Mouse (Mus musculus): ENCODE measurements around the gene Rpl24.

Rpl24 gene

GRCm38 (mm10) chr16:55971735-55972615 lies 5.9 kb downstream of the Rpl24 start:
- no peak for DNase-seq

DNA sequence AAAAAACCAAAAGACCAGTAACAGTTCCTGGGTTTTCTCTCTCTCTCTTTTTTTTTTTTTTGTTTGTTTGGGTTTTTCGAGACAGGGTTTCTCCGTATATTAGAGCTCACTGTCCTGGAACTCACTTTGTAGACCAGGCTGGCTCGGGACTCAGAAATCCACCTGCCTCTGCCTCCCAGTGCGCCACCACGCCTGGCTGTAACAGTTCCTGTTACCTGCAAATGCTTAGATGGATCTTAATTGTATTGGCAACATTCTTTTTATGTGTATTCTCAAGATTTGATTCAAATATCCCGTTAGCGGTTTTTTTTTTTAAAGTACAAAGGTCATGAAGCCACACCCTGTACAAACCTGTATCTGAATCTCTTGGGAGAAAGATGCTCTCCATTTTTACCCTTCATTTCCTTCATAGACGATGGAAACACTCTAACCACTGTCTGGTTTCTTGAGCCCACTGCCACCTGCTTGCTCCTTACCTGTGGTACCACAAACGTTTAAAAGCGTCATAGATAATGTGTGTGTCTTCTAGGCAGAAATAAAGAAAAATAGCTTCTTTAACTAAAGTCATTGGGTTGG lies 6.6 kb downstream of the Rpl24 start:
- no peak for DNase-seq

DNA sequence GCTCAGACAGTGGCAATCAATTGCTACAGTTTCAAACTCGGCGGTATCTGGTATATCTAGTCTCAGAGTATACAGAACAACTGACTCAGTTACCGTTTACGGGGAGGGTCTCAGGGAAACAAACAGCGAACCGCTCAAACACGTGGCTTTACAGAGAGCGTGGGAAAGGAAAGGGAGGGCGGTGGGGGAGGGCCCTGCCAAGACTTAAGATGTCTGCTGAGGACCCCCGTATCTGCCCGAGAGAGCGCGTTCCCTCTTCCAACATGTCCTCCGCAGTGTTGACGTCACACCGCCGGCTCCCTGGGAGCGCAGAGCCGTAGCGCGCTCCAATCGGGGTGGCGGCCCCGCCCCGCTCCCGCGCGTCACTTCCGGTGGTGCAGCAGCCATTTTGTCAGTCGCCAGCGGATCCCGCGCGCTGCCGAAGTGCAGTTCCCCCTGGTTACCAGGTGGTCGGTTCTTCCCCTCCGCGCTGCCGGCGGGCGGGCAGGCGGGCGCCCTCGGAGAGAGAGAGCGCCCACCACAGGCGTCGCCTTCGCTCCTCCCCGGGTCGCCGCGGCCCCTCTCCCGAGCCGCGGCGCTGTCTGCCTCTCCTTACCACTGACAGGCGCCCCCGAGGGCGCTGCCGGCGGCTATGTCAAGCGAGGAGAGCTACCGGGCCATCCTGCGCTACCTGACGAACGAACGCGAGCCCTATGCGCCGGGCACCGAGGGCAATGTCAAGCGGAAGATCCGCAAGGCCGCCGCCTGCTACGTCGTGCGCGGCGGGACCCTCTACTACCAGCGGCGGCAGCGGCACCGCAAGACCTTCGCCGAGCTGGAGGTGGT lies 7.6 kb downstream of the Rpl24 start, which contains the start of gene Zbtb11:
TSS of gene Zbtb11 (plus strand) at position 453 of the 825 bp plus-strand sequence.
- peak; percentile 100 for DNase-seq

DNA sequence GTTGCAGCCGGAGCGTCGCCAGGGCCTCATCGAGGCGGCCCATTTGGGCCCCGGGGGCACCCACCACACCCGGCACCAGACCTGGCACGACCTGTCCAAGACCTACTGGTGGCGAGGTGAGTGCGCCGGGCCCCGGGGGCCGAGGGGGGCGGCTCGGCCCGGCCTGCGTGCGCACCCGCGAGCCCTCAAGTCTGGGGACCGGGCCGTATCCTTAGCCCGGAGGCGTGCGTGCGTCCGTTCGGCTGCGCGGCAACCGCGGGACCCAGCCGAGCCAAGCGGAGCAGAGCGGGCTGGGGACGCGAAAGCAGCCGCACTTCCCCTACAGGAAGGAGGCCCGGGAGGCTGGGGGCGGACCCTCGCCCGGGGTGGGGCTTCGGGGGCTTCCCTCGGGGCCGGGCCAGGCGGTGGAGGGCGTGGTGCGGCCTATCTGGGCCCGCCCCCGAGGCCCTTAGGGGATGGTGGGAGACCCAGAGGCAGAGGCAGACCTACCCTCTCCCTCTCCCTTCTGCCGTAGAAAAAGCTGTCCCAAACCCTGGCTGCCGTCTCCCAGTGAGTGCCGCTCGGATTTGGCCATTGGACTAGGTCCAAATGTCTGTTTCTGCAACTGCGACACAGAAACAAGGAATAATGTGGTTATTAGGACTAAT lies 8.3 kb downstream of the Rpl24 start:
- DNase-seq = peak; percentile 72 to 84

DNA sequence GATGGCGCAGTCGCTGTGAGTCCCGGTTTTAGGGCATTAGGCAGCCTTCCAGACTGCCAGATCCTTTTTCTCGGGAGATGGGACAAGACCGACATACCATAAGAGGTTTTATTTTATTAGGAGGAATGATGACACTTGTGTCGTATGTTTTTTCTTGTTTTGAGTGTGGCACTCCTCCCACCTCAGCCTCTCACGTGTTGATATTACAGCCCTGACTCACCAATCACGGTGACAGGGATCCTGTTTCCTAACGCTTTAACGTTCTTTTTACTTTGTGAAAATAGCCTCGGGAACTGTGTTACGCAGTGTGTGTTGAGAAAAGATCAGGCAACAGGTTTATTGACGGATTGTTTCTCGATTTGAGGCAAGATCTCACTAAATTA lies 8.8 kb downstream of the Rpl24 start:
- no peak for DNase-seq

GRCm38 (mm10) chr16:55986001-55986400 lies 19.9 kb downstream of the Rpl24 start:
- no peak for DNase-seq

DNA sequence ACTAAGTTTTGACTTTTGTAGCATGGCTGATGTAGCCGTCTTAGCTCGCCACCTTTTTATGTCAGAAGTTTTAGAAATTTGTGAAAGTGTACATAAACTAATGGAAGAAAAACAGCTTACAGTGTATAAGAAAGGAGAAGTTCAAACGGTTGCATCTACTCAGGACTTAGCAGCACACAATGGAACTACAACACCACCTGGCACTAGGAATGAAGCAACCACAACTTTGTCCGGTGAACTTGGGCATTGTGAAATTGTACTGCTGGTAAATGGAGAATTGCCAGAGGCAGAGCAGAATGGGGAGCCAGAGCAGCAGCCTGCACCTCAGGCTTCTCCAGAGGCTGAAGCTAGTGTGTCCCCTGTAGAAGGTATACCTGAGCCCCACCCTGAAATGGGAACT lies 24.2 kb downstream of the Rpl24 start:
- no peak for DNase-seq

DNA sequence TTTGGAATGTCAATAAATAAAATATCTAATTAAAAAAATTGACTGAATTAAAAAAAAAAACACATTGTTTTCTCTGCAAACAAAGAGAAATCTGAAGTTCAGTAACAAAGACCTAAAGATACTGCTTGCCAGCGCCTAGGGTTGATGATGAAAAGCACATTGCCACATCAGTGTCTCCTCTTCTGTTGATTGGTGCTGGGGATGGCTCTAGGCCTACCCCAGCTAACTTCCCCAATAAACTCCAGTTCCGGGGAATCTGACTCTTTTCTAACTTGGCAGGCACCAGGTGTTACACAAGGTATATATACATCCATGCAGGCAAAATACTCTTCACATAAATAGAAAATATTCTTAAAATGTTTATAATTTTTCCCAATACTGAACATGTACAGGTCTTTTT lies 28.2 kb downstream of the Rpl24 start:
- no peak for DNase-seq

DNA sequence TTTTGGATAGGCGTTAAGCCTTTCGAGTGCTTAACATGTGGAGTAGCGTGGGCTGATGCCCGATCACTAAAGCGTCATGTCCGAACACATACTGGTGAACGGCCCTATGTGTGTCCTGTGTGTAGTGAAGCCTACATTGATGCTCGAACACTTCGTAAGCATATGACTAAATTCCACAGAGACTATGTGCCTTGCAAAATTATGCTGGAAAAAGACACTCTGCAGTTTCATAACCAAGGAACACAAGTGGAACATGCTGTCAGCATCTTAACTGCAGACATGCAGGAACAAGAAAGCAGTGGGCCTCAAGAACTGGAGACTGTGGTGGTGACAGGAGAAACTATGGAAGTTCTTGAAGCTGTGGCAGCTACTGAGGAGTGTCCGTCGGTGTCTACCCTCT lies 40.7 kb downstream of the Rpl24 start:
- DNase-seq = no peak

DNA sequence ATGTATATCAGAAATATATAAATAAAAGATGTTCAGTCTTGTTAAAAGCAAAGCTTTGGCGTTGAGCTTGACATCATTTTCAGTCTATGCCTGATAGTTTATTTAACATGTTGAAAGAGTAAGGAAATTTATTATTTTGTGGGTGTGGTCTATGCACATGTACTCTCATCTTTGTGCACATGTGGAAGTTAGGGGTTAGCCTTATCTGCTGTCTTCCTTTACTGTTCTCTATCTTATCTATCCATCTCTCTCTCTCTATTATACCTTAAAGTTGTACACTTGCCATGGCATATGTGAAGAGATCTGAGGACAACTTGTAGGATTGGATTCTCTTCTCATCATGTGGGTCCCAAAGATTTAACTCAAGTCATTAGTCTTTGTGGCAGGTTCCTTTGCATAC lies 42.8 kb downstream of the Rpl24 start:
- no peak for DNase-seq

DNA sequence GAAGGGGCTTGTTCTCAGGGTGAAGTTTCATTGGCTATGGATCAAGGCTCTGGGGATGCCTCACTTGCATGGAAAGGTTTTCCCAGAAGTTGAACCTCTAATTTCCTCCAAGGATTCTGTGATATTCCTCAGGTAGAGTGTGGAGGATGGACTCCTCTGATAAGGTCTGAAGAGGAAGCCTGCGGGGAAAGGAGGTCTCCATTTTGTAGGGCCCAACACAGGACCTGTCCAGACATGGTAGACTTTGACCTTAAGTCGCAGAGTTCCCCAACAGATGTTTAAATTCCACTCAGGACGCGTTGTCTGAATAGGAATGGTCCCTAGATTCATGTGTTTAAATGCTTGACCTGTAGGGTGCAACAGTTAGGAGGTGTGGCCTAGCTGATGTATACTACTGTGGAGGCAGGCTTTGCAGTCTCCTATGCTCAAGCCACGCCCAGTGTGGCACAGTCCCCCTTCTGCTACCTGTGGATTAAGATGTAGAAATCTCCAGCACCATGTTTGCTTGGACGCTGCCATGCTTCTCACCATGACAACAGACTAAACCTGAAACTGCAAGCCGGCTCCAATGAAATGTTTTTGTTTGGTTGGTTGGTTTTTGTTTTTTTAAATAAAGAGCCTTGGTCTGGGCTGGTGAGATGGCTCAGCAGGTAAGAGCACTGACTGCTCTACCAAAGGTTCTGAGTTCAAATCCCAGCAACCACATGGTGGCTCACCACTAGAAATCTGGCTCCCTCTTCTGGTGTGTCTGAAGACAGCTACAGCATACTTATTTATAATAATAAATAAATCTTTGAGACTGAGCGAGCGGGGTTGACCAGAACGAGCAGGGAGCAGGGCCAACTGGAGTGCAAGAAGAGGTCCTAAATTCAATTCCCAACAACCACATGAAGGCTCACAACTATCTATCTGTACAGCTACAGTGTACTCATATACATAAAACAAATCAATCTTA lies 47.0 kb downstream of the Rpl24 start:
- DNase-seq = no peak

DNA sequence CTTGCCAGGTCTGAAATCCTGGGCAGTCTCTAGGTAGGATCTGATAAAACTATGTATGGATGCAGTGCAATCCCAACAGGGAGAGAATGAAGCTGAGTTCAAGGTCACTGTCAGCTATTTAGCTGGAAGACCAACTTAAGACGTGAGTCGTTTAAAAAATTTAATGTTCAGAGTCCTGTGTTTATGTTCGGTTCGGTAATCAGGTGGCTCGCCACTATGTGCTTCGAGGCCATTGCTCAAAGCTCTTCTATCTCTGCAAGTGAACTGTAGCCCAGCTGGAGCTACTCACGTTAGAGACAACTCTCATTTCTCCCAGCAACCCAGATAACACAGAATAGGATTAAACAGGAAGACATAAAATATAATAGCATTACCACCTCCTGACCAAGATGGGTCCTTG lies 48.0 kb downstream of the Rpl24 start:
- DNase-seq = no peak

- no peak for DNase-seq
Measured at GRCm38 (mm10) chr16:56019660-56020059, 53.6 kb downstream of the Rpl24 start.
